Mouse (Mus musculus) gastrocnemius, postnatal 4 days (tissue): ENCODE results near the gene C1qtnf3. TPM values are rescaled to one million over a fixed set of nuclear protein-coding genes. Genes with fewer than 3 reads are reported as not detected.
"Not testable (repeated sequence)": the region's sequence is repeated elsewhere in the genome, so short reads cannot be mapped to it uniquely, and the experiment has no call there.

ENCODE experiments used
- DNase-seq, 2 experiments: peaks; one replicate each; pipeline ENCODE4 v3.0.0; 2021 to 2022; ENCODE audit warnings: low spot score in 2 of 2, mixed read lengths in 2 of 2
- total RNA-seq, 2 experiments: library from RNA; stranded (reverse); gene quantifications; 2 replicates each; pipeline ENCODE4 v1.2.3; 2021

The C1qtnf3 gene
- total RNA-seq, 2 experiments from 2014 or later, result 88.6 to 108 TPM

DNA sequence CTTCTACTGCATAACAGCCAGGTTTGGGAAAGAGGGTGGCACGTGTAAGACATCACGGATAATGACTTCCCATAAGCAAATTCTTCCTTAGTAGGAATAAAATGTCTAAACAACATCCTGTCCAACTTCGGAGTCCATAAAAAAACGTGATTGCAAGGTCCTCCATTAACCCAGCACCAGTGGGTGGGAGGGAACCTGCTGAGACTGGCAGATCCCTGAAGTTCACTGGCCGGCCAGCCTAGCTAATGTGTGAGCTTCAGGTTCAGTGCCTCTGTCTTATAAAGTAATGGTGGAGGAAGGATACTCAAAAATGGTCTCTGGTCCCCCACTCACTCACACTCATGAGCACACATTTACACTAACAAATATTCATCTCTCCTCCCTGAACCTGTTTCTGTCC, 3.0 kb downstream of the C1qtnf3 start:
- no peak for DNase-seq

DNA sequence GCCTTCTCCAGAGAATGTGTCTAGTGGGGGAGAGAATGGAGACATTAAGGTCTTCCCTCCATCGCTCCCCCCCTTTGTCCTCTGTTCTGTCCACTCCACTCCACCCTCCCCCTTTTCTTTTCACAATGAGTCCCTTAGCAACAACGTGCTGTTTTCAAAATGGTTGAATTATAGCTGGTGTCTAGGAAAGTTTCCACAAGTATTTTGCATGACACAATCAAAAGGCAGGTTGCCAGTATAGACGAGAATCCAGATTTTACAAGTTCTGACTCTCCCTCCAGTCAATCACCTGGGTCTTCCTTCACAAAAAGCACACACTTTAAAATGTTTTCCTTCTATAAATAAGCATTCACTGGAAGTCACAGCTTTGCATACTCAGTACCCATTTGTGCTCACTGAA, 4.6 kb downstream of the C1qtnf3 start:
- DNase-seq, result no peak

DNA sequence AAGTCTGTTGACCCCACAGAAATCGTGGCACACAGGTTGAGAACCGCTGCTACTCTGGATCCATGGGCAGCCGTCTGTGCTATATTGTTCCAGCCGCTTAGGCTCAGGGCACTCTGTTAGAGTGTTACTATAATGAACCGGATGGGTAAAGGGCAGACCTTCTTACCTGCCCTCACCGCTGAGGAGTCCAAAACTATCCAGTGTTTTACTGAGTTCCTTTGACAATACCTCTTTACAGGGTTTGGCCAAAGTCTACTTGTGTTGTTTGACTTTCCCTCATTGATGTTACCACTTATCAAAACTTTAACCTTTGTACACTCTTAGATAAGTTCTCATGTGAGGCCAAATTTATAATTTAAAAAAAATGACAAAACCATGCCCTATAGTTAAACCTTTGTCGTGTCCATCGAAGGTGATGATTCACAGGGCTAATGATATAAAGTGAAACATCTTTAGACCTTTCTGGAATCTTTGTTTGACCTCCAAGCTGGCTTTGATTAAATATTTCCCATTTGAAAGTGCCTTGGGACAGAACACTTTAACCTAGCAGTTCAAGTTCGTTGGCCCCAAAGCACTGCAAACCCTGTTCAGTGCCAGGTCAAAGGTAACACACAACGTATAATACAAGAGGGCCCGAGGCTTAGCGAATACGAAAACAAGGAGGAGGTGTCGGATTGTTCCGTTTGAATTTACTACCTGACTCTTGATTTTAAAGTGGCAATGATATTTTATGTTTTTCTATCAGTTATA, 7.3 kb downstream of the C1qtnf3 start:
- no peak for DNase-seq

DNA sequence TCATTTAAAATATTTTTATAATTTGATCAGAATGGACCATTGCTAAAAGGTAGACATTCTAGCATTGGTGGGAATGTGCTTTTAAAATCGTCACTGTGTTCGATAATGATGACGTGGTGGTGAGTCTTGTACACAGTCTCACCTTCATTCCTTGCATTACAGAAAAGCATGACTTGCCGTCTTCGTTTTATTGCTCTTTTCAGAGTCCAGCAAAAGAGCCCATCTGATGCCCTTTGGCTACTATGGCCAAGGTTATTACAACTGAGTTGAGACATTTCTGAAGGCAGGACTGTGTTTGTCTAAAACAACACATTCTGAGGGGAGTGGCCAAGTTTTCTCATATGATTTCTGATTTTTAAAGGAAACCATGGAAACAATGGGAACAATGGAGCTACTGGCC, 8.1 kb downstream of the C1qtnf3 start:
- no peak for DNase-seq

DNA sequence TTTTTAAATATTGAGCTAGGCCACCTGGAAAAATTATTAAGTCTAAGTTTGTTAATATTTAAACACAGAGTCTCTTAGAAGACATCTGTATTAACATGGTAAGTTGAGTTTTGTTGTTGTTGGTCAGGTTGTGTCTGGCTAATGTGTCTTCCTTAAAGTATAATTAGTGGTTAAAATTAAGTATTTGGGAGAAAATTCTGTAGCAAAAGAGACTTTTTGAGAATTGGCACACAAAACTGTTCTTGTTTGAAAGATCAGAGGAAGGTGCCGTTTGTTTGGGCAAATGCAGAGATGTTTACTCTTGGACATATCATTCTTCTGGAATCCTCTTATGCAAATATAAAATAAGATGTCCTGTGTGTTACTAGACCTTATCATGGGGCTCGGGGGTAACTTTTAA, 10.5 kb downstream of the C1qtnf3 start:
- no peak for DNase-seq

DNA sequence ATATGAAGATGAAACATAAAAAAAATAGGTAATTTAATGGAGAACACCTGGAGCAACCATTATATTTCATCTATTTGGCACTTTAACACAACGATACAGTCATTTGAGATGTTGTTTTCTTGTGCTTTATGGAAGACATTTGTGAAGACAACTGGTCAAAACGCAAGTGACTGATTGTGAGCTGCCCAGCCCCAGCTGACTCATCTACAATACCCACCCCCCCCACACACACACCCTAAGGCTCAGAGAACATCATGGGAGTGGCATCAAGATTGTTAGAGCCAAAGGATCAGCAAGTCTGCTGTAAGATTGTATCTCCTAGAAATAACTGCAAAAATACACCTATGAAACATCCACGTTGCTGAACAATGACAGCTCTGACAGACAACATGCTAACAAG, 17.3 kb downstream of the C1qtnf3 start:
- DNase-seq, result no peak

DNA sequence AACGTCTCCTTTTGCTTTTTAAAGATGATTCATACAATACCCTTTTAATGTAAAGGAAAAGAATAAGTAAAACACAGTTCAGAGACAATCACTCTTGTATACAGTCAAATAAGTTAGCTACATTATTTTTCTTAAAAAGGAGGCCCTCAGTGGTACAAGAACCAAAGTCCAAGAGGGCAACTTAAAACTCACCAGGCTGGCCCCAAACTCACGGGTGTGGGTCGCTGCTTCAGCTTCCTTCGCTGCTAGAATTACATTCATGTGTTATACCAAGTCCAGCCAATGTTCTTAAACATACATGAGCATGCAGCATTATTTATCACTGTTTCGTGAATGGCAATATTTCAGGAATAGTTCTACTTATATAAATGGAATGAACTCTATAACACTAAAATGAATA, 18.6 kb downstream of the C1qtnf3 start:
- no peak for DNase-seq

DNA sequence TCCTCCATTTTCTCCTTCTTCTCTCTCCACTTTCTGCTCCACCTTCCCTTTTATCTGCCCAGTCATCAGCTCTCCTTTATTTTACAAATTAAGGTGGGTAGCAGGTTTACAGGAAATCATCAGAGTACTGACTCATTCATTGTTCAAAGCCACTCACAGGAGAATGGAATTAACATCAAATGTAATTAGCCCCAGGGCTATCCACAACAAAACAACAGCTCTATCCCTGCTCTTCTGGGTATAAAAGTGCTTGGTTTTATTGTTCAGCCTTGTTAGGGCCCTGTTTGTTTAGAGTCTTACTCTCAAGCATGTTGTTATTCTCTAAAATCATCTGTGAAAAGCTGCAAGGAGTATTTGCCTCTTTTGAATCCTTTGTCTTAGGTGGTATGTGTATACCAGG, 25.0 kb downstream of the C1qtnf3 start:
- DNase-seq, result no peak

DNA sequence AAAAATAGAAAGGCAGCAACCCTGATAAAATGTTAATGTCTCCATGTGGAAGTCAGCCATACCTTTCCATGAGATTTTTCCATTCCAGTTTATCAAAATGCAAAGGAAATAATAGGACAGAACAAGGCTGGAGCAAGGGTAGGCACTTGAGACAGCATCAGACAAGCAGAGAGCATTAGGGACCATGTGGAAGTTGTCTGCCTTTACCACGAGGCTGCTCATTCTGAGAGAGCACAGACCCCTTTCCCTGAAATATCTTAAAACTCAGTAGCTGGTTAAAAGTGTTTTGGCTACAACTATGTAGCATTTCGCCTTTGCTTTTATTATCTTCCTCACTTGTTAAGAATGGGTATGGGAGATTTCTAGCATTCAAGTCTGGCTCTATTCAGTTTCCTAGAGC, 28.6 kb downstream of the C1qtnf3 start:
- no peak for DNase-seq

DNA sequence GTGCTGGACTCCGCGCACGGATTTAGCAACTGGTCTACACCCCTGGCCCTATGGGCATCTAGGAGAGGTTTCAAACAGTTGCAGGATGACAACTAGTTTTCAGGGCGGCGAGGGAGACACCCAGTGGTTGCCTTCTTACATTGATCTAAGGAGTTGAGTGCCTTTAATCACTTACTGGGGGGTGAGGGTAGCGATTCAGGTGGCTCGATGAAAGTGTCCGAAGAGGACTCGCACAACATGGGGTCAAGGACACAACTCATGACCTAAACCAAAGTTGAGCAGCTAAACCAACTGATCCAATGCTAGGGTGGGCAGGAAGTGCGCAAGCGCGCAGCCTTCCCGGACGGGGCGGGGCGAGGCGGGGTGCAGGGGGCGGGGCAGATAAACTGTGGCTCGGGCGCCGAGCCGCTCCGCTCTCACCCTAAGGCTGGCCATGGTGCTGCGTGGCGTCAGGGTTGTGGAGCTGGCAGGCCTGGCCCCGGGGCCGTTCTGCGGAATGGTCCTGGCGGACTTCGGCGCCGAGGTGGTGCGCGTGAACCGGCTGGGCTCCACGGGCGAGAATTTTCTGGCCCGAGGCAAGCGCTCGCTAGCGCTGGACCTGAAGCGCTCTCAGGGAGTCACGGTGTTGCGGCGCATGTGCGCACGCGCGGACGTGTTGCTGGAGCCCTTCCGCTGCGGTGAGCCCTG, 29.4 kb downstream of the C1qtnf3 start, which contains the start of gene Amacr:
Gene Amacr, plus strand, starts transcription at position 380 of the 687 bp plus-strand sequence.
- DNase-seq, result peak; percentile 80 to 88

DNA sequence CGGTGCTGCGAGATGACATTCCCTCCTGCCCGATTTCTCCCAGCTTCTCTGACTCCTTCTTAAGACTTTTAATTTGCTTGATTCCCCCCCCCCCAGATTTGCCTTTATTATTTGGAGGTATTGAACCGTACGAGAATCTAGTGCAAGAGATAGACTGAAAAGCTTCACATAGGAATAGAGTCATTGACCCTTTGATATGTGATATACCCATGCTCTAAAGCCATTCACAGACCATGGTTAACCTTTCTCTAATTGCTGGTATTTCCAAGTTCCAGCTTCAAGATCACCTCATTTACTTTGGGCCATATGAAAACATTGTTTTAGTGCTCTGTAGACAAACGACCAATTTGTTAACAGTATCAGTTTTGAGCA, 29.9 kb downstream of the C1qtnf3 start:
- no peak for DNase-seq

DNA sequence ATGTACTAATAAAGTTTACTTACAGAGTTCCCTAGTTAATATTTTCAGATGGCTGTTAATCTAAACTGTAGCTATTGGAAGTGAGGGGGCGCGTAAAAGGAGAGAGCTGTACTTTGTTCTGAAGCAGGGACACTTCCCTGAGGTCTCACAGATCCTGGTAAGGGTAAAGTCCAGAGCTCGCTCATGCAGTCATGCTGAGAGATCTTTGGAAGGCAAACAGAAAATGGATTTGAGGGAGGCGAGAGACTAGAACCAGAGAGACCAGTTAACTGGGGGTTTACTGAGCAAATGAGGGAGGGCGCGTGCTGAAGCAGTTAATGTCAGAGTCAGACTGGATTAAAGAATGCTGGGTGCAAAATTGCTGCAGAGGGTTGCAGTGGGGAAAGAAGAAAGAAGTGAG, 33.6 kb downstream of the C1qtnf3 start:
- no peak for DNase-seq

DNA sequence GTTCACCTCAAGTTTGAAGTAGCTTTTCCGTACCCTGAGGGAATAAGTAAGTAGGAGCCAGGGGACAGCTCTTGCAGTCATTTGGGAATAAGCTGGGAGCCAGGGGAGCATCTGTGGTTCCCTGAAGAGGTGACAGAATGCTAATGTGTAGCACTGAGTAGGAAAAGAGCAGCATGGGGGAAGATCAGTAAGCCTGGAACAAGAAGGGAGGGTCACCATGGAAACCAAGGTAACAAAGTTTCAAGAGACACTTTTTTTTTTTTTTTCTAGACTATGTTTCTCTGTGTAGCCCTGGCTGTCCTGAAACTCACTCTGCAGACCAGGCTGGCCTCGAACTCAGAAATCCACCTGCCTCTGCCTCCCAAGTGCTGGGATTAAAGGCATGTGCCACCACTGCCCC, 34.3 kb downstream of the C1qtnf3 start:
- DNase-seq, result not testable (repeated sequence)

DNA sequence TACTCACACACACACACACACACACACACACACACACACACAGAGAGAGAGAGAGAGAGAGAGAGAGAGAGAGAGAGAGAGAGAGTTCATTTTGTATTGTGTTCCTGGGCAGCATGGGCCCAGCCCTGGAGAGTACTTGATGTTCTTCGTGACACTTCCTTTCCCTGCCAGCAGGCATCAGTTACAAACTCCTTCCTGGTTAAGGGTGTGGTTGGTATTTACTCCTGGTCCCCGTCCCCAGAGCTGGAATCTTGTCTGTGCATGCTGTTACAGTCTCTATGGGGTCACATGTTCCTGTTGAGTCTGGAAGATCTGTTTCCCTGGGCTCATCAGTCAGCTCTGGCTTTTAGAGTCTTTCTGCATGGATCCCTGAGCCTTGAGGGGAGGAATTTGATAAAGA, 38.3 kb downstream of the C1qtnf3 start:
- no peak for DNase-seq

DNA sequence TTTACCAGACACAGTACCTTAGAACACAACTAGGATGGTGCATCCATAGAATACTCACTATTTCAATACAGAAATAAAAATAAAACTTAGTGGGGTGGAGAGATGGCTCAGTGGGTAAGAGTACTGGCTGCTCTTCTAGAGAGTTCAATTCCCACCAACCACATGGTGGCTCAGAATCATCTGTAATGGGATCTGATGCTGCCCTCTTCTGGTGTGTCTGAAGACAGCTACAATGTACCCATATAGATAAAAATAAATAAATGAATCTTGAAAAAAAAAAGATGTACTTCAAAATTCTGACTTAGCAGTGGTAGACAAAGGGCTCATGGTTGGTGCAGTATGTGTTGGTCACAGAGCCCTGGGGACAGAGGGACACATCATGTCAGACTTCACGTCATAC, 39.4 kb downstream of the C1qtnf3 start:
- DNase-seq, result no peak

DNA sequence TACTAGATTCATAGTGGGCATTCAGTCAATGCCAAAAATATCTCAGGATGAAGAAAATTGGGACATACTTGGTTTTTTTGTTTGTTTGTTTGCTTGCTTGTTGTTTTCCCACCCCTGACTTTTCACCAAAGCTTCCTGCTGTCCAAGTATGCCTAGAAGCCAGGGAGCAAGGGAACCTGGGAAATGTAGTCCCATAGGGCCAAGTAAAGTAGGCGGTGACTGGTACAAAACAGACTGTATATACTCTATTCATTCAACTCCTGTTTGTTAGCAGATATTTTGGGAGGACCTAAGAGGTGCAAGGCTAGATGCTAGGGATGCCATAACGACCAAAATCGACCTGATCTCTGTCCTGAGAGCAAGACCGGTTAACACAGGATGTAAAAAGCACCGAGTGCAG, 47.7 kb downstream of the C1qtnf3 start:
- DNase-seq, result no peak

DNA sequence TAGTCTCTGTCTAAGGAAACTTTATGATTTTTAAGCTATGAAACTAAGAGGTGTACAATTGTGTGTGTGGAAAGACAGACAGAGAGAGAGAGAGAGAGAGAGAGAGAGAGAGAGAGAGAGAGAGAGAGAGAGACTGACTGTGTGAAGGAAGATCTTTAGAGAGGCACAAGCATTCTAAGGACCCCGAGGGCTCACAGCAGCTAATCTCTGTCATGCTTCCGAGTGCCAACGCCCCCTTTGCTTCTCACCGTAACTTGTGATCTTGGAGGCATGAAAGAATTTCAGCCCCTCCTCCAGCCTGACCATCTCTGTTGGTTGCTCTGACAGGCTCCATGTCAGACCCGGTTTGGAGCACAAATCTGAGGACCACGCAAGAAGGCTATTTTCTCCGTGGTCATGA, 48.3 kb downstream of the C1qtnf3 start, which contains the start of gene Slc45a2:
Gene Slc45a2, plus strand, starts transcription at position 301 of the 400 bp plus-strand sequence.
- DNase-seq, result no peak

DNA sequence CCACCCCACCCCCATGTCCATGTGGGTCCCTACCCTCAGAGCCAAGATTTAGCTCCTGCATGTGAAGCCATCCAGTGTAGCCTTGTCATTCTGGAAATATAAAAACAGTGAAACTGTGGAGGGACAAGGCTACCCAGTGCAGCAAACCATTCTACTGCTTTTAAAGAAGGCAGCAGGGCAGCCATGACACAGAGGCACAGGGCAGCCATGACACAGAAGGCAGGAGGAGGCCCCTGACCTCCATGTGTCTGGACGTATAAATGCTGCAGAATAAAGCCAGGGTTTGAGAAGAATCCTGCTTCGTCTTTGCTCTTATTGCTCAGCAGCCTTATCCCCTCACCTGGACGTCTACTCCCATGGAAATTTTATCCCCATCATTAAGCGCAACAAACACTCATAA, 51.7 kb downstream of the C1qtnf3 start:
- no peak for DNase-seq

DNA sequence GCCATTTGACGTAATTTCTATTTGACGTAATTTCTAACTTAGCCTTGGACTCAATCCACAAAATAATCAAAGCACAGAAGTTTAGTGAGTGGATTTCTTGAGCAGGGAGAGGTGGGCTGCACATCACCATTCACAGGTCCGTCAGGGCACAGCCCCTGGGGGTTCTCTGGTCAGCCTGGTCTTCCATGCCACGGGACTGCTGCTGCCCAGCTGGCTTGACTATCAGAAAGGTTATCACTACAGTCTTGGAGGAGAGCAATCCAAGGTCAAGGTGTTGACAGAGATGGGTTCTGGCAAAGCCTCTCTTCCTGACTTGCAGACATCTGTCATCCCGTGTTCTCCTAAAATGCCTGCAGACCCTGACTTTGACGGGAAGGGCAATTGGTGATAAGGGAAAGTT, 52.5 kb downstream of the C1qtnf3 start:
- DNase-seq, result no peak

DNA sequence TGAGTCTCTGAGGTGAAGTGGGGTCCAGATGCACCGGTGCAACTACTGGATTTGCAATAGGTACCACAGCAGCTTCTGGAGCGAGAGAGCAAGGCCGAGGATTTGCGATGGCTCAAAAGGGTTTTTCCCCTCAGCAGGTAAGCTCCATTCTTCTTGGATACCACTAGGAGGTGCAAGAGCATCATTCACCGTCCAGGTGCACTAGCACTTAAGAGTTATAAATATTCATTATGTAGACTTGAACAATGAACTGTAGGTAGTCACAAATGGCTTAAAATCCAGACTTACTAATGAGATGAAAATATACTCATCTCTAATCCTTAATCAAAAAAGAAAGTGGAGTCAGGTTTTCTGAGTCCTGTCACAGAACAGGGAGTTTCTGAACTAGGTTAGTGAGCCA, 56.6 kb downstream of the C1qtnf3 start:
- DNase-seq, result no peak

DNA sequence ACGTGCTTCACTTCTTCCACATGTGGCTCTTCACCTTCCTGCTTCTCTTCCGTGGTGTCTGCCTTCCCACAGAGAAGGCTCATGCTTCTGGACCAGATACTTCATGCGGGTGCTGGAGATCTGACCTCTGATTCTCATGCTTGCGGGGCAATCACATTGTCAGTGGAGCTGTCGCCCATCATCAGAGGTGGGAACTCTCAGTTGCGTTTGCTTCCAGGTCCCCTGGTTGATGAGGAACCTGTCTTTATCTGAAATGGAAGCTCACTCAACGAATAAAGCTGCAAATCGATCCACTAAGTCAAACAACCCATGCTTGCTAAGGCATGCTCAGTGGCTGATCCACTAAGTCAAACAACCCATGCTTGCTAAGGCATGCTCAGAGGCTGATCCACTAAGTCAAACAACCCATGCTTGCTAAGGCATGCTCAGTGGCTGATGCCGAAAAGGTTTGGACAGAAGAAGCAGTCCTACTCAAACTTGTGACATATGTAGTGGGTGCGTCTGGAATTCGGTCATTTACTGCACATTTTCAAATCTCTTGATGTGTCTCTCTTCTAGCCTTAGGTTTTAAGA, 58.9 kb downstream of the C1qtnf3 start:
- DNase-seq, result no peak

DNA sequence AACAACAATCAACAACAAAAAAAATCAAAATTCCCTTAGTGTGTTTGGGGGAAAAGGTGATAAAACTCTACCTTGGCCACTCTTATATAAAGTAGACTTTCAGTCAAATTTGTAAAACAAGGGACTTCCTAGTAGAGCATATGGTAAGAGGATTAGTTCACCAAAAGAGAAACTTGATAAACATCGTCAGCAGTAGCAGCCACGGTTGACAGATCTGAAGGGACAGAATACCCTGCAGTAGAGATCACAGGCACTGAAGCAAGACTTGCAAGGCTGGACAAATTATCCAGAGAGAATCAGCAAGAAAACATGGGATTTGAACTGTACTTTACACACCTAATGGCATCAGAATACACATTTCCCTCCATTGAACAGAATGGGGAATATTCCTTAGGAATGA, 62.8 kb downstream of the C1qtnf3 start:
- DNase-seq, result no peak
